Mouse (Mus musculus) limb, embryonic 11.5 days (tissue): ENCODE measurements around the gene Igf1r. TPM values are rescaled to one million over a fixed set of nuclear protein-coding genes. Genes with fewer than 3 reads are reported as not detected.

Source experiments
- ATAC-seq: fragments of 200-750 bp; cut with Nextera tagmentation; 2 replicates; pipeline ENCODE4 v1.8.0; 2017; ENCODE audit warnings: low read depth; ENCODE audit not compliant: insufficient number of reproducible peaks, low FRiP score, low TSS enrichment
- DNase-seq: peaks from one replicate; pipeline ENCODE4 v3.0.0-alpha.2; 2015; ENCODE audit warnings: low spot score
- H3K27ac ChIP-seq: fragments of 300-500 bp; sonication (generic); replicated peaks from 2 replicates; pipeline ENCODE4 v1.5.1; 2014; ENCODE audit warnings: low read depth, mild to moderate bottlenecking, low read length
- H3K27me3 ChIP-seq: fragments of 300-500 bp; sonication (generic); 2 replicates; pipeline ENCODE4 v1.6.1; 2014; ENCODE audit warnings: mild to moderate bottlenecking, low read length, mixed read lengths; ENCODE audit not compliant: control insufficient read depth, insufficient read depth
- H3K36me3 ChIP-seq: fragments of 300-500 bp; sonication (generic); 2 replicates; pipeline ENCODE4 v1.6.1; 2014; ENCODE audit warnings: mild to moderate bottlenecking, low read length, moderate library complexity, mixed read lengths; ENCODE audit not compliant: control insufficient read depth, insufficient read depth
- H3K4me1 ChIP-seq: fragments of 300-500 bp; sonication (generic); 2 replicates; pipeline ENCODE4 v1.6.1; 2014; ENCODE audit warnings: low read length, mixed read lengths; ENCODE audit not compliant: control insufficient read depth, insufficient read depth
- H3K4me2 ChIP-seq: fragments of 300-500 bp; sonication (generic); 2 replicates; pipeline ENCODE4 v1.6.1; 2014; ENCODE audit warnings: low read depth, mild to moderate bottlenecking, moderate library complexity; ENCODE audit not compliant: severe bottlenecking
- H3K4me3 ChIP-seq: fragments of 300-500 bp; sonication (generic); 2 replicates; pipeline ENCODE4 v1.5.1; 2014; ENCODE audit warnings: low read depth, low read length
- H3K9ac ChIP-seq: fragments of 300-500 bp; sonication (generic); 2 replicates; pipeline ENCODE4 v1.6.1; 2014; ENCODE audit warnings: mild to moderate bottlenecking, low read length
- H3K9me3 ChIP-seq: fragments of 300-500 bp; sonication (generic); 2 replicates; pipeline ENCODE4 v1.6.1; 2016; ENCODE audit warnings: low read length; ENCODE audit not compliant: control insufficient read depth
- WGBS: fragments of 180-500 bp; shearing (Covaris S2); extraction: QIAGEN DNeasy Blood & Tissue Kit; methylation state at CpG from one replicate; pipeline ENCODE4 v1.1.7; 2014; 5-methylcytosine and 5-hydroxymethylcytosine counted together
- polyA plus RNA-seq: library from polyadenylated mRNA; unstranded; fragments of >200 nt; fragmentation: Nextera tagmentation; extraction: Ambion mirVana; gene quantifications from 2 replicates; pipeline ENCODE4 v1.2.1, GENCODE M21; 2014

Igf1r gene
- polyA plus RNA-seq, 1 experiment from 2014 or later = 29.9 TPM

- Histone ChIP-seq H3K27ac (no peak overlapping the region), H3K4me3 (no peak overlapping the region), H3K27me3 (no peaks in the 10 kb centered on the region), H3K9ac (no peak overlapping the region), H3K4me1 (peaks cover 9% of the 10 kb centered on the region), H3K36me3 (no peaks in the 10 kb centered on the region), H3K4me2 (no peak overlapping the region), H3K9me3 (no peaks in the 10 kb centered on the region)
- DNase-seq (peak; percentile 87), ATAC-seq (no peak)
- 13% methylated on average over 14 of the region's 14 CpGs for WGBS
Observed at GRCm38 (mm10) chr7:67961567-67962267, 9.1 kb downstream of the Igf1r start.

GRCm38 (mm10) chr7:67963691-67964090 is 11.1 kb downstream of the Igf1r start:
- no peaks in the 10 kb centered on the region for H3K36me3 ChIP-seq
- H3K9ac ChIP-seq = no peak overlapping the region
- DNase-seq (no peak), ATAC-seq (no peak)
- no peak overlapping the region for H3K4me3 ChIP-seq
- 88% methylated on average over 3 of the region's 3 CpGs for WGBS
- no peaks in the 10 kb centered on the region for H3K9me3 ChIP-seq
- no peak overlapping the region for H3K27ac ChIP-seq
- no peaks in the 10 kb centered on the region for H3K27me3 ChIP-seq
- H3K4me2 ChIP-seq = no peak overlapping the region
- no peaks in the 10 kb centered on the region; the same call in 1 of the 2 replicates for H3K4me1 ChIP-seq

GRCm38 (mm10) chr7:67968394-67968793 is 15.8 kb downstream of the Igf1r start:
- Histone ChIP-seq H3K36me3 (no peaks in the 10 kb centered on the region; the same call in 1 of the 2 replicates), H3K9me3 (no peaks in the 10 kb centered on the region), H3K4me1 (peaks cover 26% of the 10 kb centered on the region), H3K9ac (no peak overlapping the region), H3K4me2 (no peak overlapping the region), H3K27me3 (no peaks in the 10 kb centered on the region), H3K4me3 (no peak overlapping the region), H3K27ac (no peak overlapping the region)
- DNase-seq (no peak), ATAC-seq (no peak)
- WGBS = 87% methylated on average over 12 of the region's 12 CpGs

- Histone ChIP-seq H3K9ac (no peak overlapping the region), H3K36me3 (no peaks in the 10 kb centered on the region; the same call in 1 of the 2 replicates), H3K9me3 (no peaks in the 10 kb centered on the region), H3K4me1 (peaks cover 32% of the 10 kb centered on the region), H3K27me3 (no peaks in the 10 kb centered on the region), H3K4me3 (no peak overlapping the region), H3K27ac (no peak overlapping the region), H3K4me2 (no peak overlapping the region)
- DNase-seq (no peak), ATAC-seq (no peak)
- WGBS = 82% methylated on average over 9 of the region's 9 CpGs
Observed at GRCm38 (mm10) chr7:67969076-67969475, 16.4 kb downstream of the Igf1r start.

- peak overlapping the region; percentile 8 for H3K4me2 ChIP-seq
- no peak overlapping the region for H3K4me3 ChIP-seq
Observed at GRCm38 (mm10) chr7:67973180-67974014, 20.8 kb downstream of the Igf1r start.

GRCm38 (mm10) chr7:67981956-67982355 is 29.3 kb downstream of the Igf1r start:
- Histone ChIP-seq H3K27ac (no peak overlapping the region), H3K4me1 (peaks cover 12% of the 10 kb centered on the region; the same call in 1 of the 2 replicates)
- 32% methylated on average over 3 of the region's 3 CpGs for WGBS

More at GRCm38 (mm10) chr7:67973180-67974014, 20.8 kb downstream of the Igf1r start:
- WGBS = 15% methylated on average over 15 of the region's 15 CpGs
- Histone ChIP-seq H3K27me3 (no peaks in the 10 kb centered on the region), H3K9ac (peak overlapping the region; percentile 30; the same call in 1 of the 2 replicates), H3K4me1 (peaks cover 39% of the 10 kb centered on the region), H3K9me3 (no peaks in the 10 kb centered on the region), H3K27ac (peak overlapping the region; percentile 59), H3K36me3 (no peaks in the 10 kb centered on the region; the same call in 1 of the 2 replicates)
- ATAC-seq (no peak), DNase-seq (peak; percentile 45)

GRCm38 (mm10) chr7:67982809-67983208 is 30.2 kb downstream of the Igf1r start:
- H3K27me3 ChIP-seq = no peaks in the 10 kb centered on the region
- H3K36me3 ChIP-seq = no peaks in the 10 kb centered on the region
- WGBS = 73% methylated on average over 8 of the region's 8 CpGs
- peaks cover 12% of the 10 kb centered on the region; the same call in 1 of the 2 replicates for H3K4me1 ChIP-seq
- ATAC-seq (no peak), DNase-seq (no peak)
- no peaks in the 10 kb centered on the region for H3K9me3 ChIP-seq
- no peak overlapping the region for H3K4me2 ChIP-seq
- no peak overlapping the region for H3K9ac ChIP-seq
- no peak overlapping the region for H3K27ac ChIP-seq
- H3K4me3 ChIP-seq = no peak overlapping the region

More at GRCm38 (mm10) chr7:67981956-67982355, 29.3 kb downstream of the Igf1r start:
- Histone ChIP-seq H3K4me3 (no peak overlapping the region), H3K36me3 (no peaks in the 10 kb centered on the region), H3K9ac (no peak overlapping the region), H3K4me2 (no peak overlapping the region), H3K27me3 (no peaks in the 10 kb centered on the region), H3K9me3 (no peaks in the 10 kb centered on the region)
- DNase-seq (no peak), ATAC-seq (no peak)

GRCm38 (mm10) chr7:67983451-67983850 is 30.8 kb downstream of the Igf1r start:
- Histone ChIP-seq H3K4me1 (peaks cover 10% of the 10 kb centered on the region; the same call in 1 of the 2 replicates), H3K4me2 (no peak overlapping the region), H3K9ac (no peak overlapping the region), H3K36me3 (no peaks in the 10 kb centered on the region), H3K27ac (no peak overlapping the region), H3K27me3 (no peaks in the 10 kb centered on the region), H3K9me3 (no peaks in the 10 kb centered on the region), H3K4me3 (no peak overlapping the region)
- ATAC-seq (no peak), DNase-seq (no peak)
- 79% methylated on average over 7 of the region's 7 CpGs for WGBS
